ENCODE assay signal across 23 mouse cellular contexts in genomic region chr14:20911811-20912210, GRCm38 (mm10). TPM values are rescaled to one million over a fixed set of nuclear protein-coding genes. Genes with fewer than 3 reads are reported as not detected.
DNase-seq lines count a peak whose midpoint lies in the region; ATAC-seq and TF ChIP-seq lines count a peak whose summit lies in the region.
"Had no signal": no experiment of that assay in that cellular context is flagged by ENCODE, and none has a peak within 500 bp of the region (broad histone marks: within the 10 kb centered on the region; RNA-seq: fewer than 3 reads in every experiment).

No protein-coding gene starts in this region.

- peak overlapping the region; percentile 34; the same call in 1 of the 2 replicates for H3K4me2 ChIP-seq in liver, embryonic 11.5 days
- H3K4me2 ChIP-seq in liver, postnatal 0 days (ENCODE audit: low read depth, low read length): 0 out of 2 replicates have a peak overlapping the region, but pooled peaks have one; percentile 19
- H3K4me2 ChIP-seq: forebrain, embryonic 12.5 days; heart, embryonic 11.5 days; midbrain, embryonic 15.5 days; neural tube, embryonic 13.5 days had no signal

- H3K4me3 ChIP-seq in liver, embryonic 11.5 days (ENCODE audit: low read depth, low read length): no peak overlapping the region
- H3K4me3 ChIP-seq in liver, postnatal 0 days (ENCODE audit: low read depth, low read length): no peak overlapping the region
- H3K4me3 ChIP-seq: forebrain, embryonic 12.5 days; gastrocnemius, adult 2 months; limb, embryonic 10.5 days; midbrain, embryonic 15.5 days; myocyte; neural tube, embryonic 13.5 days had no signal

- TF ChIP-seq EP300 in liver, postnatal 0 days (IDR thresholded peaks at IDR 0.05; ENCODE audit: low read depth): peak; percentile 87

- H3K4me1 ChIP-seq in liver, embryonic 11.5 days (replicated peaks; ENCODE audit: control insufficient read depth, insufficient read depth, low read length): peaks cover 13% of the 10 kb centered on the region; the same call in 1 of the 2 replicates
- H3K4me1 ChIP-seq in liver, postnatal 0 days (ENCODE audit: insufficient read depth): peaks cover 8% of the 10 kb centered on the region
- H3K4me1 ChIP-seq: forebrain, embryonic 12.5 days; limb, embryonic 10.5 days; midbrain, embryonic 15.5 days; neural tube, embryonic 13.5 days had no signal

- H3K9ac ChIP-seq in liver, embryonic 11.5 days (ENCODE audit: low read depth, low read length): peak overlapping the region; percentile 32
- H3K9ac ChIP-seq in liver, postnatal 0 days (replicated peaks): no peak overlapping the region
- H3K9ac ChIP-seq: forebrain, embryonic 12.5 days; midbrain, embryonic 15.5 days; neural tube, embryonic 13.5 days had no signal

- H3K9me3 ChIP-seq in liver, embryonic 11.5 days (ENCODE audit: control insufficient read depth, low read length): no peaks in the 10 kb centered on the region
- no peaks in the 10 kb centered on the region for H3K9me3 ChIP-seq in liver, postnatal 0 days (ENCODE audit: low read length)
- H3K9me3 ChIP-seq: forebrain, embryonic 12.5 days; limb, embryonic 10.5 days; midbrain, embryonic 15.5 days; neural tube, embryonic 13.5 days had no signal

- peak; percentile 45 for DNase-seq in heart, adult 11 months
- DNase-seq in heart, postnatal 25 days (ENCODE audit: low spot score): no peak
- no peak for DNase-seq in liver, embryonic 11.5 days (ENCODE audit: low spot score)
- DNase-seq in liver, postnatal 0 days: peak; percentile 32
- no peak for DNase-seq in layer of hippocampus, postnatal 14 days (ENCODE audit: low spot score in 2 of 2)
- DNase-seq in lung, postnatal 36 days: no peak
- DNase-seq in left cerebral cortex, postnatal 14 days (ENCODE audit: low spot score in 2 of 2): no peak
- no peak for DNase-seq in frontal cortex, postnatal 10 days (ENCODE audit: low spot score in 2 of 2)
- DNase-seq: cerebellum, adult 8-10 months; gastrocnemius, adult 2 months; heart, postnatal 10 days; lung, postnatal 10 days; retina, postnatal 1 day; right cerebral cortex, postnatal 25 days had no signal

- H3K27ac ChIP-seq in liver, embryonic 11.5 days (ENCODE audit: low read depth, low read length): peak overlapping the region; percentile 35; the same call in 1 of the 2 replicates
- no peak overlapping the region for H3K27ac ChIP-seq in liver, postnatal 0 days (ENCODE audit: low read depth)
- H3K27ac ChIP-seq: forebrain, embryonic 12.5 days; gastrocnemius, adult 2 months; hindbrain, postnatal 0 days; limb, embryonic 10.5 days; midbrain, embryonic 15.5 days; neural tube, embryonic 13.5 days had no signal

- no peak for TF ChIP-seq CTCF in liver, postnatal 0 days (IDR thresholded peaks at IDR 0.05; ENCODE audit: low read depth)

- intact Hi-C loops in heart, postnatal 25 days (cut with DNase I): no loop called here
- intact Hi-C loops in left cerebral cortex, postnatal 14 days (cut with DNase I): no loop called here

- WGBS in liver, embryonic 11.5 days: 48% methylated on average over 2 of the region's 2 CpGs
- WGBS in liver, postnatal 0 days (ENCODE audit: insufficient replicate concordance): 35% methylated on average over 2 of the region's 2 CpGs

- H3K36me3 ChIP-seq in liver, embryonic 11.5 days (ENCODE audit: control insufficient read depth, insufficient read depth, low read length): no peaks in the 10 kb centered on the region
- H3K36me3 ChIP-seq in liver, postnatal 0 days (replicated peaks; ENCODE audit: insufficient read depth, low read length): no peaks in the 10 kb centered on the region
- H3K36me3 ChIP-seq: forebrain, embryonic 12.5 days; limb, embryonic 10.5 days; midbrain, embryonic 15.5 days; neural tube, embryonic 13.5 days had no signal

- no peaks in the 10 kb centered on the region for H3K27me3 ChIP-seq in liver, embryonic 11.5 days (replicated peaks; ENCODE audit: control insufficient read depth, insufficient read depth, low read length)
- H3K27me3 ChIP-seq in liver, postnatal 0 days (ENCODE audit: insufficient read depth, low read length): no peaks in the 10 kb centered on the region
- H3K27me3 ChIP-seq: forebrain, embryonic 12.5 days; midbrain, embryonic 15.5 days; neural tube, embryonic 13.5 days; Patski had no signal

- ATAC-seq in liver, embryonic 11.5 days (replicated peaks; ENCODE audit: low FRiP score): peak; percentile 94
- ATAC-seq in liver, postnatal 0 days: peak; percentile 94
- ATAC-seq: hindbrain, postnatal 0 days; intestine, postnatal 0 days; midbrain, embryonic 15.5 days; Patski had no signal

RNA-seq across cellular contexts. Expression of gene Vcl, which starts 17.4 kb away (rescaled TPM):
- 100 to 1,000 TPM; 126 to 132 TPM for total RNA-seq in heart, postnatal 25 days (2021)
- 59.0 and 66.1 TPM in 2 replicates for polyA plus RNA-seq in liver, embryonic 11.5 days (2014; fragmentation: Nextera tagmentation; extraction: Ambion mirVana)
- 9.3 and 11.6 TPM in 2 replicates for polyA plus RNA-seq in liver, postnatal 0 days (2015; fragmentation: Nextera tagmentation; extraction: Ambion mirVana)
- 10 to 100 TPM; 36.6 to 42.6 TPM for total RNA-seq in layer of hippocampus, postnatal 14 days (2021)
- total RNA-seq in left cerebral cortex, postnatal 14 days (2021): 10 to 100 TPM; 27.9 to 28.7 TPM

Comparison
In these comparisons a context has a peak if more than half of its experiments do, and no peak if none do; other contexts are left out.
1. DNase-seq: peak in heart, adult 11 months (single experiment) and liver, postnatal 0 days (single experiment); none in heart, postnatal 25 days (single experiment), liver, embryonic 11.5 days (single experiment), layer of hippocampus, postnatal 14 days (0 of 2), lung, postnatal 36 days (single experiment), left cerebral cortex, postnatal 14 days (0 of 2) and frontal cortex, postnatal 10 days (0 of 2).